Mouse (Mus musculus) yolk sac, embryonic 10.5 days (tissue): ENCODE measurements around the gene Rhebl1.

Source experiments
- DNase-seq: peaks from one replicate; pipeline ENCODE4 v3.0.0-alpha.2; 2017; ENCODE audit warnings: low spot score

The Rhebl1 gene

GRCm38 (mm10) chr15:98914903-98915302, 20.6 kb upstream of the Rhebl1 start:
- DNase-seq: no peak

DNA sequence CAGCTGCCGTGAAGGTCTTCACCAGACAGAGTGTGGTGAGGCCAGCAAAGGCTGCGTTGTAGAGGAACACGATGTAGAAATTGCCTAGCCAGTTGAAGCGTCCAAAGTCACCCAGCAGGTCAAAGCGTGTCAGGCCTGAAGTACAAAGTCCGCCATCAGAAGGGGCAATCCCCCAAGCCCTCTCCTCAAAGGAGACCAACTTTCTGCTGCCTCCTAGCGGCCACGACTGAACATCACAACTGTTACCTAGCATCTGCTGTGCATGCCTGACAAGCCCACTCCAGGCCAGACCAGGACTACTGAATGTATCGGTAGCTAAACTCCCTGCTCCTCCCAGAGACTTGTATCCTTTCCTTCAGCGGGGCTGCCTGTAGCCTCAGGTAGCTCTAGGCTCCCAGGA, 10.4 kb upstream of the Rhebl1 start:
- DNase-seq: peak; percentile 82

DNA sequence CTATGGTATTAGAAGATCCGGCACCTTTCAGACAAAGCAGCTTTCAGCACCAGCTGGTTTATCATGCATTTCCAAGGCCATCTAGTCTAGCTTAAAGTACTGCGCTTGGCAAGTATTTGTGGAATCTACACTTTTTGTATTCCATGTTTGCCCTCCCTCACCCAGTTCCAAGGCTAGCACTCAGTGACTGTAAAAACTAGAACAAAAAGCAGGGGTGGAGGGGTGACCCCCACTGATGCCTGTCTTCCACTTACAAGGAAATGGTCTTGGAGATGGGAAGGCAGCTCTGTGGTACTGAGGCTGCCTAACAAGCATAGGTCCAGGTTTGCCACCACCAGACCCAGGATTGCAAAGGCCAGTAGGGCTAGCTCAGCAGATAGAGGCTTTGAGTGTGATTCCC, 8.3 kb upstream of the Rhebl1 start:
- DNase-seq: no peak

DNA sequence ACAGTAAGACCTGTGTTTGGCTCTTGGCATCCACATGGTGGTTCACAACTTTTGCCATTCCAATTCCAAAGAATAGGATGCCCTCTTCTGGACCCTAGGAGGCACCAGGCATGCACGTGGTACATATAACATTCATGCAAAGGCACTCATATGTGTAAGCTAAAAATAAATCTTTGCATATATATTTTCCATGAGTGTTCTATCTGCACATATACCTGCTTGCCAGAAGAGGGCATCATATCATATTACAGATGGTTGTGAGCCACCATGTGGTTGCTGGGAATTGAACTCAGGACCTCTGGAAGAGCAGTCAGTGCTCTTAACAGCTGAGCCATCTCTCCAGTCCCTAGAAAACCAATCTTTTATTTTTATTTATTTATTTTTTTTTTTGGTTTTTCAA, 7.2 kb upstream of the Rhebl1 start:
- no peak for DNase-seq

DNA sequence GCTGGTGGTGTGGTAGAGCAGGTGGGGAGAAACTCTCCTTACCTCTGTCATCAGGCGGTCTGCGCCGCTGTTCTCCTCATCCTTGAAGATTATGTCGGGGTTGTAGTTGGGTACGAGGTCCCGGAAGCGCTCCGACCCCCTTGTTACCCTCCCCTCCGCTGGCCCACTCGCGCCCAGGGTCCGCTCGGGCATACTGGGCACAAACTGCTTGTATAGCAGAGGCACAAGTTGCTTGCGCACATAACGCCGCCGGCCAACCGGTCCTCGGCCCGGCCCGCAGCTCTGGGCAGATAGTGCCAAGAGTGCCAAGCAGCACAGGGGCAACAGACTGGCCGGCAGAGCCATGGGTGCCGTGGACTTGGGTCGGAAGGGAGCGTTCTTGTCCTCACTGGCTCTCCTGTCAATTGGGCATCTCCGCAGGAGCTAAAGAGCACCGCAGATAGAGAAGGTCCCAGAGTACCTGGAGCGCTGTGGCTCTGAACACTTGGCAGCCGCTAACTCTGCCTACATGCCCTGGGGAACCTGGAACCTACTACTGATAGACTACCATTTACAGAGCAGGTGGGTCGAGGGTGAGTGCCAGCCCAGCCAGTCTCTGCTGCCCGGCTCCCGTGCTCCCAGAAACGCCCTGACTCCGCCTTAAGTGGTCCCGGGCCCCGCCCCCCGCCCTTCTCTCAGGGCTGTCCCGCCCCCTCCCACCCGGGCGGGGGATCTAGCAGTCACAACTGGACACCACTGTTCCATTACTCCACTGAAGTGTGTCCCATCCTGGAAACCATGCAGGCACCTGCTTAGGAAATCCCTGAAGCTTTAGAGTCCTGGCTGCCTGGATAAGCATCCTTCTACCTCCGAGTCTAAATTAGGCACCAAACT, 3.8 kb upstream of the Rhebl1 start, which contains the start of gene Dhh:
TSS of gene Dhh (minus strand) at position 613 of the 873 bp plus-strand sequence.
- peak; percentile 40 for DNase-seq

DNA sequence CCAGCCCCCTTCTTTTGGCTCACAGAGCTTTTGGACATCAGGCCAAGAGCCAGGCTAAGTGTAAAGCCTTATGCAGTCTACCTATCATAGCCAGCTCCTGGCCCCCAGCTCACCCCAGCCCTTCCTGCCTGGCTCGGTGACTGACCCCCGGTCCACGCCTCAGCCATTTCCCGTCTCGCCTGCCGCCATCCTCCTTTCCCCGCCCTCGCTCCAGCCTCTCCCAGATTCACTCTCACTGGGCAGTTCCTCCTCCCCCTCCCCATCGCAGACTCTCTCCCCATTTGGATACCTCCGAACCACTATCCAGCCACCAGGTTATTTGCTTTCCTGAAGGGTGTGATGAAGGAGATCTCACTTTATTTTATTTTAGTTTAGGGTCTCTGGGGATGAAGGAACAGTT, 3.2 kb upstream of the Rhebl1 start:
- no peak for DNase-seq

DNA sequence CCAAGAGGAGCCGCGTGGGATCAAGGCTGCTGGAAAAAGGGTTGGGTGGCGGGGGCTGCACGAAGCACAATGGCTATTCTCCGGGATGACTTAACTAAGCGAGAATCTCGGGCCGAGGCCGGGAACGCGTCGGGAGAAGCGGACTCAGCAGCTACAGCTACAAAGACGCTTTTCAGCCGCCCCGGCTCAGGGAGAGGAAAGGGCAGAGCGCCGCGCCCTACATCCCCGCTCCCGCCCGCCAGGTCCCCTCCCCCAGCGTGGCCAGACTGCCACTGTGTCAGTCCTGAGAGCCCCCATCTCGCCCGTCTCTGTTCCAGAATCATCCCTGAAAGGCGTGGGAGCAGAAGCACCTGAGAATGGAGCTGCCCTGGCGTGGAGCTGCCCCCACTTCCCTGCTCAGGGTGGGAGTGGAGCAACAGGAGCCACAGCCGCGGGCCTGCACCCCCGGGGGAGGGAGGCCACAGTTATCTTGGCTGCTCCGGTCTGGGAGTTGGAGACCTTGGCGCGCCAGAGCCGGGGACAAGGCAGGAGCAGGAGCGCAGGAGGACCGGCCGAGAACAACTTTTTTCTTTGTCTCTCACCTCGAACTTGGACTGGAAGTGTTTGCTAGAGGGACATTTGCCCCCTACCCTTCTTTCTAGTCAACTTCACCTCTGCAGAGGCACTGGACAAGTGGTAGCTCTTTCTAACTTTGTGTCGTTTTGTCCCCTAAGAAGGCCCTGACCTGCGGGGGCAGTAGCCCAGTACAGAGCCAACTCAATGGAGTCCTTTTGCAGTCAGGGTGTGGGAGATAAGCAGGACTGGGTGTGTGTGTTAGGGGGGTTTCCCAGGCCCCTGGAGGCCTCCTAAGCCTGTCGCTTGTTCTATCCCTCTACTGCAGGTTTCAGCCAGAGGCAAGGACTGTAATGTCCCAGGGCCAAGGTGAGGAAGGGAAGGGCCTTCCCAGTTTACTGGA, 1.6 kb upstream of the Rhebl1 start:
- DNase-seq: peak; percentile 37

- DNase-seq: no peak
Measured at GRCm38 (mm10) chr15:98894746-98895634, 650 bp upstream of the Rhebl1 start.

DNA sequence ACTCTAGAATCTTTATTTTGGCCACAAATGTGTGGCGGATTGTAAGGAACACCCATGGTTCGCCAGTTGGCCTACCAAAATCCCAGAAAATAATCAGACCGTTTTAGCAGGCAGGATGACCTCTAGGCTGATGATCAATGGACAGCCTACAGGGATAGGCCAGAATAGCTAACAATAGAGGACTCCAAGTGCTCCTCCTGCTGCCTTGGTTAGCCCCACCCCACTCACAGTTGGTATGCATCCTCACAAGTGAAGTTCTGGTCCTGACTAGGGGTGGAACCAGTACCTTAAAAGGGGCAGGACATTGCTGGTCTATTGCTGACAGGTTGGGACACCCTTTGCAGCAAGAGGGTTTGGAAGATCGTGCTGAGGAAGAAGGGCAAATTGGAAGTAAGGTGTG, 1.3 kb downstream of the Rhebl1 start:
- no peak for DNase-seq

DNA sequence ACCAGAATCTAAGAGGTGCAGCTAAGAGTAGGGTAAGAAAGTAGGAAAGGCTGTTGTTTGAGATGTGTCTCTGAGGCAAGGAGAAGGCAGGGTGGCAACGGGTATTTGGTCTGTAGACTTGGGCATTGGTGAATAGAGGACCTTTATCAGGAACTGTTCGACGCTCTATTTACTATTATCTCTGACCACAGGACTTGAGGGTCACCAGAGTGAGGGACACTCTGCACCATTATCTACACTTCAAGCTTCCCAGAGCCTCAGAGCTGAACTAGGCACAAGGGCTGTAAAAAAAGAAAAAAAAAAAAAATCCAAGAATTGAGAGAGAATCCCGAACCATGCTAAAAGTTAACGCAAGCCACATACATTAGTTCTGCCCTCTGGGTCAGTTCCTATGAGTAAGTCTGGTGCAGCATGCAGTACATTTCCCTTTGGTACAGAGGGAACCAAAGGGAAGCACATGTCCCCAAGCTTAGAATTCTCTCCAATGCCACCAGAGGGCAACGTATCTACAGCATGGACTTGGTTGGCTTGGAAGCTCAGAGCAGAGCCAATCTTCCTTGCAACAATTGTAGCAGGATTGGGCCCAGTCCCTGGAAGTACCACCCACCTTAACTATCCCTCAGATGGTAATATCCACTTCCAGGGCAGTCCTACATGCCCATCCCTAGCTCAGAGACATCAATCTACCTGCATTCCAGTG, 2.3 kb downstream of the Rhebl1 start:
- DNase-seq: peak; percentile 64

GRCm38 (mm10) chr15:98891198-98891742, 3.1 kb downstream of the Rhebl1 start:
- DNase-seq: peak; percentile 73

DNA sequence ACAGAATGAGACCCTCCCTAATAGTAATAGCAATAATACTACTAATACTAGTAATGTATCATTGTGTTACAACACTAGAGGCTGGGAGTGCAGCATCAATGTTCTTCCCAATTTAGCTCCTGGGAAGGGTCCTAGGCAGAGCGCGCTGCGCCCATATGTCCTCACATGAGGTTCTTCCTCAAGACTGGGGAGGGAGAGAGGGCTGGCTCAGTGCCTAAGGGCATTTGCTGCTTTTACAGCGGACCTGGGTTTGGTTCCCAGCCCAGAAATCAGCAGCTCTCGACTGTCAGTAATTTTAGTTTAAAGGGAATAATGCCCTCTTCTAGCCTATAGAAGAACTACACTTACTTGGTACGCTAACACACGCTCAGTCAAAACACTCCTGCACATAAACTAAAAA, 6.8 kb downstream of the Rhebl1 start:
- DNase-seq: no peak

- DNase-seq: no peak
Measured at GRCm38 (mm10) chr15:98886667-98887387, 7.5 kb downstream of the Rhebl1 start.

- DNase-seq: peak; percentile 74
Measured at GRCm38 (mm10) chr15:98884106-98884505, 10.2 kb downstream of the Rhebl1 start.

GRCm38 (mm10) chr15:98883661-98884060, 10.7 kb downstream of the Rhebl1 start:
- peak; percentile 88 for DNase-seq

GRCm38 (mm10) chr15:98881656-98882008, 12.7 kb downstream of the Rhebl1 start:
- no peak for DNase-seq

DNA sequence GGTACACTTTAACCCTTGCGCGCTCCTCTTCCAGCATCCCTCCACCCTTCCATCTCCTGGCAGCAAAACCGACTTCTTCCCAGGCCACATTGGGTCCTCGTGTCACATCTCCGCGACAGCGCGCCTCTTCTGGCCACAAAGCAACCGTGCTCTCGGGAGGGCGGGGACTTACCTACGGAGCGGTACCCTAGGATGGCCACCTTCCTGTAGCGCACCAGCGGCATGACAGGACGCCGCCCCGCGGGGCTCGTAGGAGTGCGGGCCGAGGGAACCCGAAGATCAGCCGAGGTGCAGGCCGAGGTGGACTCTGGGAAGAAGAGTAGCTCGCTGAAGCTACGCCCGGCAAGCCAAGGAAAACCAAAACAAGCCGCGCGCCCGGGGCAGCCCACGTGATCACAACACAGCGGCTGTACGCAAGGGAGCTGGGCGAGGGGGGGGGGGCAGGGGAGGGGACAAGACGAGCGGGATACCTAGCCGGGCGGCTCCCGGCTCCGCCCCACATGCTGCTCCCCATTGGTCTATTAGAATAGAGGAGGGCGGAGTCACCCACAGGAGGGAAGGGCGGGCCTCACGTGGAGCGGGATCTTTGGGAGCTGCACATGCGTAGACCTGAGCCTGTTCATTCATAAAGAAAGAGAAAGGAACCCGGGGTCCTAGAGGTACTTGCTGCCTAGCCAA, 13.2 kb downstream of the Rhebl1 start:
- DNase-seq: peak; percentile 98

GRCm38 (mm10) chr15:98877331-98877730, 17.0 kb downstream of the Rhebl1 start:
- DNase-seq: no peak
